Mouse (Mus musculus): ENCODE results near the gene Cnn3.
A peak's percentile ranks its signal among the peaks of the same experiment; 100 is the strongest.

The Cnn3 gene

GRCm38 (mm10) chr3:121418251-121418601 is 8.1 kb upstream of the Cnn3 start:
- no peak for DNase-seq (ENCODE audit: low spot score)

GRCm38 (mm10) chr3:121418850-121419435 is 7.4 kb upstream of the Cnn3 start:
- DNase-seq (ENCODE audit: low spot score) = no peak

DNA sequence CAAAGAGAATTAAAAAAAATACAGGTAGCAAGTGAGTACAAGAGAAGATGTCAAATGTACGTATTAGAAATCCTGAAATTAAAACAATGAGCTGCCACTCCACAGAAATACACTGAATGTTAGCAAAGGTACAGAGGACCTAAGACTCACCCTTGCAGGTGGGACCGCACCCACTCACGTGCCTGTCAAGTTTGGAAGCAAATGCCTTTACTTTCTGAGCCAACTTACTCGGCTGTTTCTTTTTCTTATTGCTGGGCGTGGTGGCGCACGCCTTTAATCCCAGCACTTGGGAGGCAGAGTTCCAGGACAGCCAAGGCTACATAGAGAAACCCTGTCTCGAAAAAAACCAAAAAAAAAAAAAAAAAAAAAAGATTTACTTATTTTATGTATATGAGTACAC is 3.9 kb upstream of the Cnn3 start:
- no peak for DNase-seq (ENCODE audit: low spot score)

DNA sequence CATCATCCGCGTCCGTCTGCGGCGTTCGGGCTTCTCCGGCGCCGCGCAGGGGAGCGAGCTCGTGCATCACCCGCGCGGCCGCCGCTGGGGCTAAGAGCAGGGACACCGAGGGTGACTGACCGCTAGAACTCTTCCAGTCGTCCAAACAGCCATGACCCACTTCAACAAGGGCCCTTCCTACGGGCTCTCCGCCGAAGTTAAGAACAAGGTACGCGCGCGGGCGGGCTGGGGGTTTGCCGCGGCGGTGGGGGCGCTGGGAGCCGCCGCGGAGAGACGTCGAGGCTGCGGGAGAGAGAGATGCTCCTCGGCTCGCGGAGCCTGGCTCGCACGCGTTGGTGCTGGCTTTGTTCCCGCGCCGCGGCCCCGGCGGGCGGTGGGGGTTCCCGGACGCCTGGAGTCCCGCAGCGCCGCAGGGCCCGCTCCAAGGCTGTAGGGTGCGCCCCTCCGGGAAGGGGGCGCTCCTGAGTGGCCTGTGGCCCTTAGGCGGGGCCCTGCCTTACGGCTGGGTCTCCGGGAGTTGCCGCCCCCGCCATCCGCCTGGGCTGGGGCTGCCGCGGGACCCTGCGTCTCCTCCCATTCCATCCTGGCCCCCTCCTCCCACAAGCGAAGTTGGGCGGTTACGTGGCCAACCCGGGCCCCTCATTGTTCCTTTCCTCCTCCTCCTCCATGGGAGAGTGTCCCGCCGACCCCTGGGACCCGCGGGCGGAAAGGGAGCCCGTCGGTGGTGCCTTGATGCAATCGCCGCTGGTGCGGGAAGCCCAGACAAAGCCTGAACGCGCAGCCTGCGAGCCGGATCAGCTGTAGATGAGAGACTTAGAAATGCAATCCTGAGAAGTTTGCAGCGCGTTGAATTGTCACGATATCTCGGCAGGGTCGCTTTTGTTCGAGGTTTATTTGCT is 573 bp downstream of the Cnn3 start:
- DNase-seq (ENCODE audit: low spot score) = peak; percentile 88

GRCm38 (mm10) chr3:121427520-121427908 is 1.2 kb downstream of the Cnn3 start:
- DNase-seq (ENCODE audit: low spot score) = peak; percentile 80

DNA sequence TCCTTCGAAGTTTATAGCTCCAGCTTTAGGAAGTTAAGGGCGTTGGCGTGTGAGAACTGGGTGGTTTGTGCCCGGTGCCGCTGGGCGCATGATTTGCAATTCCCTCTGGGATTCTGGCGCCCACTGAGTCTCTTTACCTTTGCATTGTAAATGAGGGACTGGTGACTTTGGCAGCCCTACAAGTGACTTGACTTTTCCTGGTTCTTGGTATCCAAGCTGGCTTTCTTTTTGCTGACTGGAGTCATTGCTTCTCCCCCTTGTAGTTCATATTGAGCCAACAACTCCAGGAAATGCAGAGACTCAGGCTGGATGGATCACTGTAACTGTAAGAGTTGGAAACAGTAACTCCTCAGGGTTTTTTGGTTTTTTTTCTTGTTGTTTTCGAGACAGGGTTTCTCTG is 1.9 kb downstream of the Cnn3 start:
- DNase-seq (ENCODE audit: low spot score) = no peak

- no peak for DNase-seq (ENCODE audit: low spot score)
Observed at GRCm38 (mm10) chr3:121428696-121429259, 2.5 kb downstream of the Cnn3 start.

GRCm38 (mm10) chr3:121429469-121429868 is 3.2 kb downstream of the Cnn3 start:
- no peak for DNase-seq (ENCODE audit: low spot score)

DNA sequence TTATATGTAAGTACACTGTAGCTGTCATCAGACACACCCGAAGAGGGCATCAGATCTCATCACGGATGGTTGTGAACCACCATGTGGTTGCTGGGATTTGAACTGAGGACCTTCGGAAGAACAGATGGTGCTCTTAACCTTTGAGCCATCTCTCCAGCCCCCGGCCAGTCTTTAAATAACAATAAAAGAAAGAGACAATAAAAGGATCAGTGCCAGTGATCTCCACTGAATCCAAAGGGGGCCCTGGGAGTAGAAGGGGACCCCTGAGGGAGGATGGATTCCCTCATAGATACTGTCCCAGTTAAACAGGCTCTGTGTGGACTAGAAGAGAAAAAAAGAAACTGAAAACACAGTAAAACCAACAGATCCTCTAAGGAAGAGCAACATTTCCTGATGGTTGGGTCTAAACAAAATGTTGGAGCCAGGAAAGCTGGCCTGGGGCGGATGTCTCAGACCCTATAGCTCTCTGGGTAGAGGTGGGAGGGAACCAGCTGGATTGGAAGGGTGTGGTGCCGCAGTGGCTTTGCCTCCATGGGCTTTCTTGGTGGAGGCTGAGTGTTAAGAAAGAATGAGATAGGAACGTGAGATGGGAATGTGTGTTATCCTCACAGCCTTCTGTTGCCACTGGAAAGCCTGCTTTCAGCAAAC is 4.1 kb downstream of the Cnn3 start:
- DNase-seq (ENCODE audit: low spot score) = no peak

DNA sequence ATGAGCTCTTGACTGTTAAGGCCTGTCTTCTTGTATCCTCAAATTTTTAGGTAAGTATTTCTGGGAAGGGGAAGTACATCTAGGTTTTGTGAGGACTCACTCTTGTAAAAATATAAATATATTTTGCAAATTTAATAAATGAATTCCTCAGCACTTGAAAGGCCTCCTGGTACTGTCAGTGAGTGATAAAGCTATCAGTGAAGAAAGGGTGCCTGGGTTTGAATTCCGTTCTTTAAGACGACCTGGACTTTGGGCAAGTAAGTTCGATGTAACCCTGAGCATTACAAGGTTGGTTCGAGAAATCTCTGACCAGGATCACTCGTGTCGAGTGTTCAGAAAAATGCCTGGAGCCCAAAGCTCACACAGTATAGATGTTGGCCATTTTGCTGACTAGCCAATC is 7.1 kb downstream of the Cnn3 start:
- DNase-seq (ENCODE audit: low spot score) = no peak

- no peak for DNase-seq (ENCODE audit: low spot score)
Observed at GRCm38 (mm10) chr3:121433968-121434533, 7.8 kb downstream of the Cnn3 start.

DNA sequence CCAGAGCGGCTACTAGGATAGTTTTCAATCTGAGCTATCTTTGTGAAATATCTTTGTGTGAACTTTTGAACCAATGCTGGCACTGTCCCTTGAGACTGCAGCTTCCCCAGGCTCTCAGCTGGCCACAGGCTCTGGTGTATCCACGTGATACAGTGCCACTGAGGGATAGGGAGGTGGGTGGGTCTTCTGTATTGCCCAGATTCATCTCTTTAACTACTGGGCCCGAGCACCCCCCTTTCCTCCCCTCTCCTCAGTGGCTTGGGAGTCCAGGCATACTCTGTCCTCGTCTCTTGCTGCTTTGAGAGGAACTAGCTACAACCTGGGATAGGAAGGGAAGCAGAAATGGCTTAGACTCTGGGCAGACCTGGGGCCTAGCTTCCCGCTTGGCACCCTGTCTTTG is 9.0 kb downstream of the Cnn3 start:
- DNase-seq (ENCODE audit: low spot score) = no peak

- DNase-seq (ENCODE audit: low spot score) = no peak
Observed at GRCm38 (mm10) chr3:121437070-121437469, 10.8 kb downstream of the Cnn3 start.

- DNase-seq (ENCODE audit: low spot score) = no peak
Observed at GRCm38 (mm10) chr3:121437996-121438395, 11.7 kb downstream of the Cnn3 start.

DNA sequence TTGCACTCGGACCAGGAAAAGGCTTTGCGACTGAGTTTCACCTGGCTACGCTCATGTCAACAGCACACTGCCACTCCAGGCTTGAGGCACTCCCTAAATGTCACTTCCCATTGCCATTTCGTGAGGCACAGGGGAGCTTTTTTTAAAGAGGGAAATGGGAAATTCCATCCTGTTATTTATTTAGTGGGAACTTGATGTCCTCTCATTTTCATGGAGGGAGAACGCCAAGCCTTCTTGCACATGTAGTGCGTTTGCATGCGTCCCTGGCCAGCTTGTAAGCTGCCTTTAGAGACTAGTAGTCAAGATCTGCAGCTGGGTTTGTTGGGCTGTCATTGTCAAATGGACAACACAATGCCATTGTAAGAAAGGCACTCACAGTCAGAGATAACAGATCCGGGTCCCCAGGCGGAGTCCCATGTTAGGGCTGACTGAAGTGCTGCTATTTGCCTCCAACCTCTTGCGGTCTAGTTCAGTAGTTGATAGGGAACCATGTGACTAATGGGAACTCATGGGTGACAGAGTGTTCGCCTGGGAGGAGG is 13.4 kb downstream of the Cnn3 start:
- DNase-seq (ENCODE audit: low spot score) = no peak

DNA sequence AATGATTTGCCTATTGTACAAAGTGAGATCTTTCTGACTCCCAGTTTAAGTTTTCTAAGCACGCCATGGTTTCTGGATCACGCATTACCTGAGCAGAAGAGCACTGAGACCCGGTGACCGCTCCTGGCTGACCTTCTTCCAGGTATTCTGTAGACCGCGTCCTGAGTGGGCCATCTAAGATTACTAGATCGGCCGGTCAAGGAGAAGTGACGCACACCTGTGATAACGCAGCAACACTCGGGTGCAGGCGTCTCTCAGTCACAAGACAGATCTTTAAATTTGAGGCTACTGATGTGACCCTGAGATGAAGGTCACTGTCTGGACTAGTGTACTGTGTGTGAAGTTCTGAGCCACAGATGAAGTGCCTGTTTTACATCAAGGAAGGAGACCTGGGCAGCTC is 15.2 kb downstream of the Cnn3 start:
- DNase-seq (ENCODE audit: low spot score) = no peak

GRCm38 (mm10) chr3:121442288-121442687 is 16.0 kb downstream of the Cnn3 start:
- no peak for DNase-seq (ENCODE audit: low spot score)

DNA sequence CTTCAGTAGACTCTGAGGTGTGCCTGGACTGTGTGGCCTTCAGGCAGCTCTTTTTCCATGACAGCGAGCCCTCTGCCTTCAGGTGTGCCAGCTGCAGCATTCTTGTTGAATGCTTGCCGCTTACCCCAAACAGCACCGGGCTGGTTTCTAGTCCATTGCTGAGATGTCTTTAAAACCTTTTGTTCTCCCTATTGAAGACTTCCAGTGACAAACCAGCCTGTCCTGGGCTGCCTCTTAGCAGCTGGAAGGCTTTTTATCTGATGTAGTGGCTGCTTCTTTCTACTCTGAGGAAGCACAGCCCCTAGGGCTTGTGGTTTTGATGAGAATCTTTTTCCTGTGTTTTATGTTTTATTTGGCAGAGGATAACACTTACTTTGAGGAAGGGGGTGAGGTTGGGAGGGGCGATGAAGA is 17.6 kb downstream of the Cnn3 start:
- no peak for DNase-seq (ENCODE audit: low spot score)

- DNase-seq (ENCODE audit: low spot score) = no peak
Observed at GRCm38 (mm10) chr3:121444414-121444813, 18.1 kb downstream of the Cnn3 start.

DNA sequence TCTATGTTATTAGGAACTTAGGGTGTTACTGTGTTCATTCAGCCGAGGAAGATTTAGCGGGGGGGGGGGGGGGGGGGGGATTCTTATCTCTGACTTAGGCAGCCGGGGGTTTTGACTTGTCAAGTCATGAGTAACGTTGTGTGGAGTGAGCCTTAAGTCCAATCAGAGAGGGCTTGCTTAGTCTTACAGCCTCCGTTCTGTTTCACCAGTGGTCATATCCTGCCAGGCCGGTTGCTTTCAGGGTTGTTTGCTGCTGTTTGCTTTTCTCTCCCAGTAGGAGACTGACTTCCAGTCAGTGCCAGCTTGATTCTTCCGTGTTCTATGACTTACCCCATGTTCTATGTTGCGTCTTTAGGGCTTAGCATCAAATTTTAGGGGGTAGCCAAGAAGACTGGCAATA is 20.2 kb downstream of the Cnn3 start:
- DNase-seq (ENCODE audit: low spot score) = no peak

DNA sequence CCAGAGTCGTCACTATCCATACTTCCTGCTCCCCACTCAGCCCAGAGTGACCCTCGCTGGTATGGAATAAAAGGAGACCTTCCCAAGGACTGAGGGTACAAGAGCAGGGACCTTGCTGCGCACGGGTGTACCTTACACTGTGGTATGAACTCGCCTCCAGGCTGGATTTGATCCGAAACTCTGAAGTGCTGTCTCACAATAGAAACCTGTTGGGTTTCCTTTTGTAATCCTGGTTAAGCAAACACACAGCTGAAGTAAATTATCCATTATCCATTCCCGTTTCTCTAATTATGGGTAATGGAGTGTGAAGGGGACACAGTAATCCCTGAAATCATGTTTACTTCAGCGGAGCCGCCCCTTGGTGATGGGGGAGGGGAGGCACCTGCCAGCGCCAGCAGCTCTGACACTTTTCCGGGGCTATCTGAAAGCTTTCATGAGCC is 21.8 kb downstream of the Cnn3 start:
- no peak for DNase-seq (ENCODE audit: low spot score)

DNA sequence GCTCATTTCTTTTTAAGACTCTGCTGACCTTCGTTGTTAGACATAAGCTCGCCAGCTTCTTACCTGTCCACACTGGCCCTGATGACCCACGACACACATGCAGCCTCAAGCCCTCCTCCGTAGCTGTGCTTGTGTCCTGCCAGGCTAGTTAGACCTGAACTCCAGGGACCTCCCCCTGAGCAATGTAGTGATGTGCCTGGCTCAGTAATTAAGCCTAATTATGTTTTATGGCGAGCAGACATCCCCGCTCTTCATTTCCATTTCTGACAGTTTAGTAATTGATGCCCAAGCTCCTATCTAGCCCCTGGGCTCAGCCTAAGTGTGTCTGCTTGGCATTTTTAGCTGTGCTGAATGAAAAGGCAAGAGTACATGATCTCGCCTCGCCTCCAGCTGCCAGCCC is 22.3 kb downstream of the Cnn3 start:
- no peak for DNase-seq (ENCODE audit: low spot score)
